Mouse (Mus musculus): ENCODE measurements around the gene Vwa8. TPM values are rescaled to one million over a fixed set of nuclear protein-coding genes. Genes with fewer than 3 reads are reported as not detected.

Gene Vwa8
- total RNA-seq, 2 experiments from 2014 or later = 4.3 to 6.9 TPM

GRCm38 (mm10) chr14:79161741-79162140, 312.9 kb downstream of the Vwa8 start:
- no peak for ATAC-seq (replicated peaks; ENCODE audit: low FRiP score, poor library complexity, severe bottlenecking)

DNA sequence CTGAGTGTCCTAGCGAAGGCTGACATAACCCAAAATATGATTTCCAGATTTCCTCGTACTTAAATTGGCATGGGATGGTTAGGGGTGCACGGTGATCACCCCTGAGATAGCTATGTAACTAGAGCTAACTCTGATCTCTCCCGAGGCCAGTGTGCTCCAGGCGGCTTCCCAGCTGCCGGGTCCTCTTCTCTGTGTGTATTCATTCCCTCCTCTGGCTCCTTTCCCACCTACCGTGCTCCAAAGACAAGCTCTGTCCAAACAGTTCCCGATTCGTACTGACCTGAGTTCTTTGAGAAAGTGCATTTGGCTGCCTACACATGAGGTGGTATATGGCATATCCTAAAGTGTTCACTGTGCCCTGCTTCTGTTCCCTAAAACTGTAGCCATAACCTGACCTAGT, 313.8 kb downstream of the Vwa8 start:
- ATAC-seq (replicated peaks; ENCODE audit: low FRiP score, poor library complexity, severe bottlenecking) = no peak

DNA sequence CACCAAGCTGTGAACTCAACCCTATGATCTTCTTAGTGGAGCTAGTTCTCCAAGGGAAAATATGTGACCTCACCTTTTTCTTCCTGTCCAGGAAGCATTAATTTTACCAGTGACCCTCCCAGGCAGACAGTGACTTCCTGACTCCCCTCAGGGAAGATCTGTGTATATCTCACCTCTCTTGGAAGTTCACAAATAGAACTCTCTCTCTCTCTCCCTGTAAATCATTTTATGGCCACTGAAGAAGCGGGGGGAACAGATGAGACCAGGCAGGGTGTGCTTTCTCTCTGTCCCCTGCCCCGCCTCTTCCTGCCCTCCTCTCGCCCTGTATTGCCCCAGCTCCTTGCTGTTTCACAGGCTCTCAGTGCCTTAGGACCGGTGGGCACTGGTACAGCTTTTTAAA, 315.5 kb downstream of the Vwa8 start:
- no peak for ATAC-seq (replicated peaks; ENCODE audit: low FRiP score, poor library complexity, severe bottlenecking)

DNA sequence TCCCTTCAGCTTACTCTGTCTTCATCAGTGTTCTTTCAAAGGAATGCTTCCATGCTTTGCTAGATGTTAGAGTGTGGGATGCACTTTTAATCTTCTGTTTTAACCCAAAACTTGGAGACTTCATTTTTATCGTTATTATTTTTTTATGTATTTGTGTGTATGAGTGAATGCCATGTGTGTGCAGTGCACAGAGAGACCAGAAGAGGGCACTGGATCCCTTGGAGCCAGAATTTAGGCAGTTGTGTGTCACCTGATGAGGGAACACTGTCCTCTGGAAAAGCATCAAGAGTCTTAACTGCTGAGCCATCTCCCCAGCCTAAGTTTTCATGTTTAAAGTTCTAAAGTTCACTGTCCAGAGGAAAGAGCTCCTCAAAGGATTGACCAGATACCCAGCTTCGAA, 316.1 kb downstream of the Vwa8 start:
- ATAC-seq (replicated peaks; ENCODE audit: low FRiP score, poor library complexity, severe bottlenecking) = no peak

- ATAC-seq (replicated peaks; ENCODE audit: low FRiP score, poor library complexity, severe bottlenecking) = no peak
These were observed 325.7 kb downstream of the Vwa8 start for GRCm38 (mm10) chr14:79174526-79174925.

GRCm38 (mm10) chr14:79177754-79178153, 328.9 kb downstream of the Vwa8 start:
- no peak for ATAC-seq (replicated peaks; ENCODE audit: low FRiP score, poor library complexity, severe bottlenecking)

DNA sequence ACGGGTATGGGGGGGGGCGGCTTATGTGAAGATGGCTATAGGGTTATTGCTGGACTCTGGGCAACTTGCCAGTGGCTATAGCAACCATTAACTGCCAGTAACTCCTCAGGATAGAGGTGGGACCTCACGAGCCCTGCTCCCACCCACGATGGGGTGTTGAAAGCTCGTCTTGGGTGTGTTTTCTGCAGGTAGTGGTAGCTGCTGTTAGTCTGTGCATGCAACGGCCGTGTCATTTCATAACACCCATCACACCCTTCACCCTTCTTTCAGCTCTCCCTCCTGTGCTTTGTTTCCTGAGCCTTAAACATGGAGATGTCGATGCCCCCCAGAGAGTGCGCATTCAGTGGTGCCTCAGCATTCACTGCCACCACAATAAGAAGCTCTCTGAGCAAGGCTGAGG, 329.4 kb downstream of the Vwa8 start:
- ATAC-seq (replicated peaks; ENCODE audit: low FRiP score, poor library complexity, severe bottlenecking) = no peak

DNA sequence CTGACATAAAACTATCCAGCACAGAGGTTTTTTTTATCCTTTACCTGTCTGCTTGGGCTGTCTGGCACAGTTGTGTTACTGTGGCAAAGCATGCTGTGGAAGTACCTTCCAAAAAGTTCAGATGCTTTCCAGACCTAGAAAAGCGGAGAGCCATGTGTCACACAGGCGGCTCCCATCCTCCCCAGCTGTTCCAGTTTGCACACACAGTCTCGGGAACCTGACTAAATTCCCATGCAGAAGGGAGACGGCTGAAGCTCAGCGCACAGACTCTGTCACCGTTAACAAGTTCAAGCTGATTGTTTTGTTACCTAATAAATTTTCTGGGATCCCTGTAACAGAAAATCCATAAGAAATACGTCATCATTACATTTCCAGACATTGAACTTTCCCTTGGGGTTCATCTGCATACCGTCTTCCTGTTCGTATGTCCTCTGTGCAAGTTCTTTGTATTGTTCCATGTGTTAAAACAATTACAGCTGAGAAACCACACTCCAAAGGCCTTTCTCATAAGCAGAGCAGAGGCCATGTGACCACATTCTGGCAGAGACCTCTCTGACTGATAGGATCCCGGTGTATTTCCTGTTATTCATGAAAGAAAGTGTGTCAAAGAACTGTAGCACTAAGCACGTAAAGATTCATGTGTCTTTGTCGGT, 331.4 kb downstream of the Vwa8 start:
- ATAC-seq (replicated peaks; ENCODE audit: low FRiP score, poor library complexity, severe bottlenecking) = no peak

GRCm38 (mm10) chr14:79181748-79182147, 332.9 kb downstream of the Vwa8 start:
- no peak for ATAC-seq (replicated peaks; ENCODE audit: low FRiP score, poor library complexity, severe bottlenecking)

GRCm38 (mm10) chr14:79182801-79183200, 333.9 kb downstream of the Vwa8 start:
- ATAC-seq (replicated peaks; ENCODE audit: low FRiP score, poor library complexity, severe bottlenecking) = no peak

- no peak for ATAC-seq (replicated peaks; ENCODE audit: low FRiP score, poor library complexity, severe bottlenecking)
These were observed 334.4 kb downstream of the Vwa8 start for GRCm38 (mm10) chr14:79183261-79183660.

GRCm38 (mm10) chr14:79184071-79184470, 335.2 kb downstream of the Vwa8 start:
- no peak for ATAC-seq (replicated peaks; ENCODE audit: low FRiP score, poor library complexity, severe bottlenecking)

DNA sequence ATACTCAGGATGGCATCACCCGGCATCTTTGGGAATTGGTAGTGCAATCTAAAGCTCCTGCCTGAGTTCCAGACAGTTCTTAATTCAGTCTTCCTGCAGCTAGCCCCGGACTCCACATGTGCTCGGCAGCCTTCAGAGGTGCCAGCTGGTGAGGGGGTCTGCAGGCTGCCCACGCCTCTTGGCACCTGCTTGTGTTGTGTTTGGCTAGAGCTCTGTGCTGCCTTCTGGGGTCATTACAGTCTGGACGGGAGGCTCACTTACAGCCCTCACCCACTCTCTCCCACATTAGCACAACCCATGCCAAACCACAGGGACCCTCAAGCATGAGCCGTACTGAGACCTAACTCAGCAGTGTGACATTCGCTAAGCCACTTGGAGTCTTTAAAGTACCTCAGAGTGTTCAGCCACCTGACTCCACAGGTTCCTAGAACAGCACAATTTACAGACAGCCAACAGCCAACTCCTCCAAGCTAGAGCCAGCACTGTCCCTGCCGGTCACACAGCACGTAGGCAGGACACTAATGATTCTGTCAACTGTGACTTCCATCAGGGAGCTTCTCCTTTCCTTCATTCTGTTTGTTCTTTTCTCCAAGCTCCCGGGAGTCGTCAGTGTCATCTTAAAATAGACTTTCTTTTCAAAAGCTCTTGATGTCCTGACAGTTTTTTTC, 336.3 kb downstream of the Vwa8 start:
- ATAC-seq (replicated peaks; ENCODE audit: low FRiP score, poor library complexity, severe bottlenecking) = no peak

DNA sequence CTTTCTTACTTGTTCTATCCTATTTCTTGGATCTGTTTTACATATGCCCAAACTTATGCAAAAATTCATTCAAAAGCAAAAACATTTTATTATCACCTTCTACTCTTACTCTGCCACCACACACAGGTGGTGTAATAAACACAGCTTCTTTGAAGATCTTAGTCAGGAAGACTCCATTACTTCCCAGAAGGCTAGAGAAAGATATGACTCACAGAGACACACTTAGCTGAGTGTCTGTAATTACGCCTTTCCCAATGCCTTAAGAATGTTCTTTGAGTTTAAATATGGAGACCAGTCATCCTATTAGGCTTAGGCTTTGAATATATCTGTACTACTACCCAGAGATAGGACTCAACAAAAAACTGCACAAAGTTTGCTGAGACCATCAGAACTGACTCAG, 338.1 kb downstream of the Vwa8 start:
- no peak for ATAC-seq (replicated peaks; ENCODE audit: low FRiP score, poor library complexity, severe bottlenecking)

DNA sequence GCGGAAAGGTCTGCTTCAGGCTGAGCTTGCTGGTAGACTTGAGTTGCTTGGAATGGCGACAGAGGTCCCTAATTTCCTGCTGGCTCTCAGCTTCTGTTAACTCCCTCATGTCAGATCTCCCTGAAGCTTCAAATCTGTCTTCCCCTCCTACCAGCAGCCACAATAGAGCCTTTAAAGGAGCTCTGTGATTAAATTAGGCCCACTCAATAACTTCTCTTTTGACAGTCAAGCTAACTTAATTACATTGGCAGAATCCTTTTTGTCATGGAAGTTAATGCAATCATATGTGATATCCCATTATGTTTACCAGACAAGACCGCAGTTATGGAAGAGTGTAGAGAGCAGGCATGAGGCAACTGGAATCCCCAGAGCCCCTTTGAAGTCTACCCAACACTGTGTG, 347.9 kb downstream of the Vwa8 start:
- no peak for ATAC-seq (replicated peaks; ENCODE audit: low FRiP score, poor library complexity, severe bottlenecking)

GRCm38 (mm10) chr14:79198066-79198465, 349.2 kb downstream of the Vwa8 start:
- ATAC-seq (replicated peaks; ENCODE audit: low FRiP score, poor library complexity, severe bottlenecking) = no peak

- no peak for ATAC-seq (replicated peaks; ENCODE audit: low FRiP score, poor library complexity, severe bottlenecking)
These were observed 351.5 kb downstream of the Vwa8 start for GRCm38 (mm10) chr14:79200133-79200891.

DNA sequence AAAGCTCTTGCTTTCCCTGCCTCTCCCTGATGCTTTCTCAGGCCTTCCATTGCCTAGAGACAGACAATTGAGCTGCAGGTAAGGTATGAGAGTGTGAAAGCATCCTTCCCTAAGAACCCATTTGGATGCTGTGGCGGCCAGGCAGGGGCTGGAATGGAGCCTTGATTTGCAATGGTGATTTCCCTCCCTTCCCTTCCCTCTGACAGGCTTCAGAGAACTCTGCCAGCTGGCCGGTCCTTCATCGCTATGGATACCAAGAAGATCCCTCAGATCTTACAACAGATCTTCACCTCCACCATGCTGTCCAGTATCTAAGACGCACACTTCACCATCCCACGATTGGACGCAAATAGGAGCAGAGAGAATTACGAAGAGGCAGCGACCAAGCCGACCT, 352.0 kb downstream of the Vwa8 start:
- no peak for ATAC-seq (replicated peaks; ENCODE audit: low FRiP score, poor library complexity, severe bottlenecking)

- no peak for ATAC-seq (replicated peaks; ENCODE audit: low FRiP score, poor library complexity, severe bottlenecking)
These were observed 354.0 kb downstream of the Vwa8 start for GRCm38 (mm10) chr14:79202722-79203362.

DNA sequence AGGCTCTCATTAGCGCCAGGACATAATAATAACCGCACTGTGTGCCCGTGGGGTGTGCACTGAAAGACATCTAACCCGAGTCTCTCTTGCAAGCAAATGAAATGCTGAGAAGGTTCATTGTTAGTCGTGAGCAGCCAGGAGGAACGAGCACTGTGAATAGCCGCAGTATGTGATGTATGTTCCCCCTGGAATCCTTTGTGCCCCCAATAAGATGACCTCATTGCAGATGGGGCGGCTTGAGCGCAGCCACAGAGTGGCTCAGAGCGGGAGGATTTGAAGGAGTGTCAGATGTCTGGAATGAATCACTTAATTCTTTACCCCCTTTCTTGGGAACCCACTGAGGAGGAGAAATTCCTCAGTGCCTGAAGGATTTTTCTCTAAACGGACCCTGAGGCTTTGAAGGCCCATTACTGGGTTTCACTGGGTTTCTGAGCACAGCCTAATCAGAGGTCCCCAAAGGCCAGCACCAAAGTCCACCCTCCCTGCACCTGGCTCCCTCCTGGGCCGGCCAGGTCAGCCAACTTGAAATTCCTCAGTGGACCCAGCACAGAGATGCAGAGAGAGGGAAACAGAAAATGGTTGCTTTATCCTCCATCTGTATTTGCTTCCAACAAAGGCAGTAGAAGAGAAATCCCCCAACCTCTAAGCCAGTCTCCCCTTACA, 354.8 kb downstream of the Vwa8 start:
- ATAC-seq (replicated peaks; ENCODE audit: low FRiP score, poor library complexity, severe bottlenecking) = no peak
